Mouse (Mus musculus) heart, embryonic 16.5 days (tissue): ENCODE measurements at regions not wholly inside any gene's neighbourhood (a gene's known extent, or its start where the extent isn't known, plus 50 kb on each side); places are given as distances from the start of the nearest gene placed in this dataset. TPM values are rescaled to one million over a fixed set of nuclear protein-coding genes. Genes with fewer than 3 reads are reported as not detected.

Experiments
- ATAC-seq: fragments of 200-750 bp; cut with Nextera tagmentation; replicated peaks from 2 replicates; pipeline ENCODE4 v1.8.0; 2017; ENCODE audit warnings: moderate number of reproducible peaks; ENCODE audit not compliant: insufficient read depth, low FRiP score; ENCODE audit errors: extremely low read depth
- H3K27ac ChIP-seq: fragments of 300-500 bp; sonication (generic); 2 replicates; pipeline ENCODE4 v1.5.1; 2014; ENCODE audit warnings: mild to moderate bottlenecking, low read length, control low read depth, moderate library complexity
- H3K27me3 ChIP-seq: fragments of 300-500 bp; sonication (generic); 2 replicates; pipeline ENCODE4 v1.6.1; 2014; ENCODE audit warnings: low read length, mixed read lengths; ENCODE audit not compliant: control insufficient read depth, insufficient read depth
- H3K36me3 ChIP-seq: fragments of 300-500 bp; sonication (generic); 2 replicates; pipeline ENCODE4 v1.6.1; 2014; ENCODE audit not compliant: control insufficient read depth, insufficient read depth
- H3K4me1 ChIP-seq: fragments of 300-500 bp; sonication (generic); 2 replicates; pipeline ENCODE4 v1.6.1; 2014; ENCODE audit warnings: low read length, mixed read lengths; ENCODE audit not compliant: control insufficient read depth, insufficient read depth
- H3K4me2 ChIP-seq: fragments of 300-500 bp; sonication (generic); 2 replicates; pipeline ENCODE4 v1.6.1; 2014; ENCODE audit warnings: low read depth, mild to moderate bottlenecking, control low read depth, low read length
- H3K4me3 ChIP-seq: fragments of 300-500 bp; sonication (generic); 2 replicates; pipeline ENCODE4 v1.5.1; 2014; ENCODE audit warnings: mild to moderate bottlenecking, control low read depth, low read length
- H3K9ac ChIP-seq: fragments of 300-500 bp; sonication (generic); 2 replicates; pipeline ENCODE4 v1.6.1; 2014; ENCODE audit warnings: low read length, control low read depth
- H3K9me3 ChIP-seq: fragments of 300-500 bp; sonication (generic); replicated peaks from 2 replicates; pipeline ENCODE4 v1.6.1; 2016; ENCODE audit warnings: low read length; ENCODE audit not compliant: control insufficient read depth
- WGBS: fragments of 180-500 bp; shearing (Covaris S2); extraction: QIAGEN DNeasy Blood & Tissue Kit; methylation state at CpG from one replicate; pipeline ENCODE4 v1.1.7; 2014; 5-methylcytosine and 5-hydroxymethylcytosine counted together
- microRNA-seq: library from miRNA; unstranded; fragments of <30 nt; microRNA quantifications from one replicate; pipeline ENCODE4, GENCODE M21; 2017

DNA sequence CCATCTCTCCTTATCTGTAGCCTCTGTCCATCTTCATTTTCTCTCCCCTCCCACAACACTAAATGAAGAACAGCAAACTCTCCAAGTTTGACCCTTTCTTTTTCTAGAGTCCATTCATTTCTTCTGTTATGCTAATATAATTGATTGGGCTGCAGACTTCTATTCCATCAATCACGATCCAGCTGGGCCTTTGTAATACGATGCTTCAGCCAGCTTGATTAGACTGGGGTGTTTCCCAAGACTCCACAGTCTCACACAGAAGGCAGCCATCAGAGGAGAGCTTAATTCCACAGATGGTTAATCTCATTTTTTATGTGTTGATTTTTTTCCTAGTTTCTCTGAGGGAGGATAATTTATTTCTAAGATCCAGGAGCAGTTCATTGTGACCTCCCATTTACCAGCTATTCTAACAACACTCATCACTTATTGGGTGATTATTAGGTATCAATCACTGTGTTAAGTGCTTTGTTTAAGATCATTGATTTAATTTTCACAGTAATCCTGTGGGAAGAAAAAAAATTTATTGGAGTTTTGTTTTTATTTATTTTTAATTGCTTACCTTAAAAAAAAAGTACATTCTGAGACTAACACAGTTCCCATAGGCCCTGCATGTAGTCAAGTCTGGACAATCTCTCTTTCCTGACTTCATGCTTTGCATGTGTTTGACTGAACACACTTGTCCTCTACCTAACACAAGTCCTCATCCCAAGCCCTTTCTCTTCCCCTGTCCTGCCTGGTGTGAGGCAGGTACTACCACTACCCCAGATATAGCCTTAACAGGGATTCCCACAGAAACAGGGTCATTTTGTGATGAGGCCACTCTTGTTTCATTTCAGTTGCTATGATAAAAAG, 925.5 kb downstream of the Ntrk3 start:
- no peaks in the 10 kb centered on the region for H3K36me3 ChIP-seq
- no peak overlapping the region for H3K27ac ChIP-seq
- H3K4me3 ChIP-seq, result no peak overlapping the region
- no peak overlapping the region for H3K4me2 ChIP-seq
- no peak overlapping the region for H3K9ac ChIP-seq
- WGBS, result 27% methylated on average over 2 of the region's 2 CpGs
- ATAC-seq, result no peak
- no peaks in the 10 kb centered on the region for H3K4me1 ChIP-seq
- H3K27me3 ChIP-seq, result no peaks in the 10 kb centered on the region
- H3K9me3 ChIP-seq, result no peaks in the 10 kb centered on the region

DNA sequence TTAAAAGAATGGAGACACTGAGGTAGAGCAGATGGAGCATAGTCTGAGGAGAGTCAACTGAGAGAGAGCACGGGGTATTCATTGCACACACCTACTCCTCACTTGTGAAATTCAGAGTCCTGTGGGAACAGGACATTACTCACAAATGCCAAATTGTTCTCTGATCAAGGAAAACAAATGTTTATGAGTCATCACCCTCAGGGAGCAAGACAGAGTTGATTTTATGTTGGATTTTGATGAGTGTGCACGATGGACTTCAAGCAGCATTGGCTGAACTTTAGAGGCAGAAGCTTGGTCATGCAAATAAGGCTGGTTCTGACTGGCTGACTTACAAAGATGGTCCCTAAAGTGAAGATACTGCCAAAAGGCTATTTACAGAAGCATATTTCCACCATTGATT, 951.0 kb downstream of the Ntrk3 start:
- no peak overlapping the region for H3K4me2 ChIP-seq
- ATAC-seq, result no peak
- WGBS, result 76% methylated on average over 2 of the region's 2 CpGs
- H3K4me1 ChIP-seq, result no peaks in the 10 kb centered on the region
- no peaks in the 10 kb centered on the region for H3K36me3 ChIP-seq
- no peaks in the 10 kb centered on the region for H3K27me3 ChIP-seq
- H3K27ac ChIP-seq, result no peak overlapping the region
- H3K4me3 ChIP-seq, result no peak overlapping the region
- no peaks in the 10 kb centered on the region for H3K9me3 ChIP-seq
- no peak overlapping the region for H3K9ac ChIP-seq

DNA sequence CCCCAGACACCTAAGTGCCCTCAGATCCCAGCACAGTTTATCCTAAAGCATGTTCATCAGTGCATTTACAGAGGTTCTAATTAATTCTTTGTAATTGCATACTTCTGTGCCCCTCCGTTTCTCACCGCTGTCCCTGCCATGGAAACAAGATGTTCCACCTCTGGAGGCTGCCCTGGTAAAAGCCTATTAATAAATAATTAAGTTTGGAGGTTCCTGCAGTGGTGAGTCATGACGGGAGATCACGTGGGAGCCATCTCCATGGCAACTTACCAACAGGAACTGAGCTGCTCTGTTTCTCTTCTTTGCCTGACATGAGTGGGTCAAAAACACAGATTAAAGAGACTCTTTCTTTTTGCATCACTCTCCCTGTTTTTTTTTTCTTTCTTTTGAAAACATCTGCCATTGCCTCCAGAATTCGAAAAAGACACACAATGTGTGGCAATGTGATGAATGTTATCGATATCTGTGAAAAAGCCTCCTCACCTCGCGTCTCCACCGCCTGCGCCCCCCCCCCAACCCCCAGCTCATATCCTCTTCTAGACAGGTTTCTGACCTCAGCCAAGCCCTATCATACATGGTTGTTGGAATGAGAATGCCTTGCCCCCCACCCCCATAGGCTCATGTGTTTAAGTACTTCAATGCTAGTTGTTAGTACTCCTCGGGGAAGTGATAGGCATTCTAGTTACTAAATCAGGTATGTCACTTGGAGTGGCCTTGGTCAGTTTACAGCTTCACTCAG, 965.9 kb downstream of the Ntrk3 start:
- no peak overlapping the region for H3K4me3 ChIP-seq
- 57% methylated on average over 11 of the region's 11 CpGs for WGBS
- no peak; the same call in 1 of the 2 replicates for ATAC-seq
- no peaks in the 10 kb centered on the region for H3K27me3 ChIP-seq
- H3K27ac ChIP-seq, result no peak overlapping the region
- H3K9me3 ChIP-seq, result no peaks in the 10 kb centered on the region
- H3K9ac ChIP-seq, result no peak overlapping the region
- H3K36me3 ChIP-seq, result no peaks in the 10 kb centered on the region
- H3K4me2 ChIP-seq, result no peak overlapping the region; the same call in 1 of the 2 replicates
- H3K4me1 ChIP-seq, result no peaks in the 10 kb centered on the region

DNA sequence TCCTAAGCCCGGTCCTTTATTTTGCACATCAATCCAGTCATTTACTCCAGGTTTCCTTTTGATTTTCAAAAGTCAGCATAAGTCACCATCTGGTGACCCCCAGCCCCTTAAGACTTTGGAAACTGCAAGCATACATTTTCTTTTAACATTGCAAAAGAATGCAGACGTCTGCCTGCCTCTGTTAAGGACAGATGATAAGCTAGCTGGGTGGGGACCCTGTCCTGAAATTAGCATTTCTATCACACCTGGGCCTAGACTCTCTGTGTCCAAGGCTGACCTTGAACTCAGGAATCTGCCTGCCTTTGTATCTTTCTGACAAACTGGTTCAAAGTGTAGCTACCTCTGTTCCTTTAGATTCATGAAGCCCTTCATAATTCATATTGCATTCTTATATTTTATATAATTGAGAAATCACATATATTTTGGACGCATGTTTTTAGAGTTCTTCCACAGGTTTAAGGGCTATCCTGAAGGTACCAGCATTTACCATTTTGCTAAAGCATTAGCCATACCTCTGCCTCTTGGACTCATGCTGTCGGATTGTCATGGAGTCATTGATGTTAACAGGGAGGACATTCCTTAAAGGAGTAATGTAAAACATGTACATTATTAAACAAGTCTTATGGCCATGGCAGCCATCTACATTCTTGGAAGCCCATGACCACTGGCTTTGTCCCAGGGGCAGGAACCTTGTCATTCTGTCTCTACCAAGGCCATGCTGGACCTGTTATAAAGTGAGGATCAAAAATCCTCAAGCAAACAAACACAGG, 998.6 kb downstream of the Ntrk3 start:
- 65% methylated on average over 4 of the region's 4 CpGs for WGBS

More for the DNA sequence above, 998.6 kb downstream of the Ntrk3 start:
- no peaks in the 10 kb centered on the region for H3K27me3 ChIP-seq
- no peak overlapping the region for H3K27ac ChIP-seq
- no peaks in the 10 kb centered on the region for H3K9me3 ChIP-seq
- H3K36me3 ChIP-seq, result no peaks in the 10 kb centered on the region
- H3K4me1 ChIP-seq, result no peaks in the 10 kb centered on the region
- H3K9ac ChIP-seq, result no peak overlapping the region
- no peak for ATAC-seq
- no peak overlapping the region for H3K4me2 ChIP-seq
- no peak overlapping the region for H3K4me3 ChIP-seq

Small RNAs in the stretch of these regions (microRNA-seq; reads per million reads assigned to microRNA genes)
- not detected for gene Gm44358
